Mouse (Mus musculus): Measurements from ENCODE around the gene Usp30. TPM values are rescaled to one million over a fixed set of nuclear protein-coding genes. Genes with fewer than 3 reads are reported as not detected.

The Usp30 gene
- polyA plus RNA-seq, 1 experiment from 2014 or later, result 7.6 TPM

Other genes with a start within 250 kb of the Usp30 start
- gene Selplg, start 232.8 kb upstream of the Usp30 start, polyA plus RNA-seq (2014; fragmentation: Nextera tagmentation; extraction: Ambion mirVana), result 2.3 and 3.1 TPM in 2 replicates
- 84.9 and 88.2 TPM in 2 replicates for gene Coro1c, start 156.7 kb upstream of the Usp30 start, polyA plus RNA-seq (2014; fragmentation: Nextera tagmentation; extraction: Ambion mirVana)
- 15.1 and 16.4 TPM in 2 replicates for gene Ssh1, start 71.6 kb upstream of the Usp30 start, polyA plus RNA-seq (2014; fragmentation: Nextera tagmentation; extraction: Ambion mirVana)
- gene Dao, start 61.8 kb upstream of the Usp30 start, polyA plus RNA-seq (2014; fragmentation: Nextera tagmentation; extraction: Ambion mirVana), result not detected in 2 replicates
- gene Svop, start 26.1 kb downstream of the Usp30 start, polyA plus RNA-seq (2014; fragmentation: Nextera tagmentation; extraction: Ambion mirVana), result 0.11 TPM in 1 of 2 replicates, not detected in the other
- gene Alkbh2, start 62.8 kb downstream of the Usp30 start, polyA plus RNA-seq (2014; fragmentation: Nextera tagmentation; extraction: Ambion mirVana), result 9.1 and 9.8 TPM in 2 replicates
- 28.3 and 34.1 TPM in 2 replicates for gene Ung, start 64.9 kb downstream of the Usp30 start, polyA plus RNA-seq (2014; fragmentation: Nextera tagmentation; extraction: Ambion mirVana)
- 12.1 and 13.7 TPM in 2 replicates for gene Acacb, start 81.1 kb downstream of the Usp30 start, polyA plus RNA-seq (2014; fragmentation: Nextera tagmentation; extraction: Ambion mirVana)
- not detected in 2 replicates for gene Foxn4, start 208.3 kb downstream of the Usp30 start, polyA plus RNA-seq (2014; fragmentation: Nextera tagmentation; extraction: Ambion mirVana)
- 1.4 and 2.6 TPM in 2 replicates for gene Myo1h, start 223.7 kb downstream of the Usp30 start, polyA plus RNA-seq (2014; fragmentation: Nextera tagmentation; extraction: Ambion mirVana)

Data from heart, embryonic 14.5 days (tissue).